Mouse (Mus musculus) stomach, embryonic 16.5 days (tissue): ENCODE measurements around the gene Srgap3. TPM values are rescaled to one million over a fixed set of nuclear protein-coding genes. Genes with fewer than 3 reads are reported as not detected.

Experiments used
- ATAC-seq: fragments of 200-750 bp; cut with Nextera tagmentation; 2 replicates; pipeline ENCODE4 v1.8.0; 2017; ENCODE audit warnings: moderate number of reproducible peaks, moderate TSS enrichment; ENCODE audit not compliant: insufficient read depth, low FRiP score
- H3K27ac ChIP-seq: fragments of 300-500 bp; sonication (generic); 2 replicates; pipeline ENCODE4 v1.5.1; 2014; ENCODE audit warnings: low read length
- H3K27me3 ChIP-seq: fragments of 300-500 bp; sonication (generic); 2 replicates; pipeline ENCODE4 v1.6.1; 2014; ENCODE audit warnings: low read length, control low read depth, mixed read lengths; ENCODE audit not compliant: control insufficient read depth, insufficient read depth
- H3K36me3 ChIP-seq: fragments of 300-500 bp; sonication (generic); 2 replicates; pipeline ENCODE4 v1.6.1; 2014; ENCODE audit warnings: low read length; ENCODE audit not compliant: control insufficient read depth, insufficient read depth
- H3K4me1 ChIP-seq: fragments of 300-500 bp; sonication (generic); 2 replicates; pipeline ENCODE4 v1.6.1; 2014; ENCODE audit warnings: low read length, control low read depth, mixed read lengths; ENCODE audit not compliant: control insufficient read depth, insufficient read depth
- H3K4me2 ChIP-seq: fragments of 300-500 bp; sonication (generic); 2 replicates; pipeline ENCODE4 v1.6.1; 2014; ENCODE audit warnings: low read depth, low read length, mixed read lengths
- H3K4me3 ChIP-seq: fragments of 300-500 bp; sonication (generic); replicated peaks from 2 replicates; pipeline ENCODE4 v1.5.1; 2014; ENCODE audit warnings: mild to moderate bottlenecking, low read length
- H3K9ac ChIP-seq: fragments of 300-500 bp; sonication (generic); 2 replicates; pipeline ENCODE4 v1.6.1; 2014; ENCODE audit warnings: low read length
- H3K9me3 ChIP-seq: fragments of 300-500 bp; sonication (generic); replicated peaks from 2 replicates; pipeline ENCODE4 v1.6.1; 2016; ENCODE audit warnings: low read length, control low read depth; ENCODE audit not compliant: control insufficient read depth
- WGBS: fragments of 180-500 bp; shearing (Covaris S2); extraction: QIAGEN DNeasy Blood & Tissue Kit; methylation state at CpG from one replicate; pipeline ENCODE4 v1.1.7; 2014; 5-methylcytosine and 5-hydroxymethylcytosine counted together
- polyA plus RNA-seq: library from polyadenylated mRNA; unstranded; fragments of >200 nt; fragmentation: Nextera tagmentation; extraction: Ambion mirVana; gene quantifications from 2 replicates; pipeline ENCODE4 v1.2.1, GENCODE M21; 2015

Srgap3 gene
- polyA plus RNA-seq, 1 experiment from 2014 or later, result 6.9 TPM

GRCm38 (mm10) chr6:112741766-112742165 lies 205.3 kb downstream of the Srgap3 start:
- H3K27ac ChIP-seq, result no peak overlapping the region
- H3K27me3 ChIP-seq, result no peaks in the 10 kb centered on the region
- no peaks in the 10 kb centered on the region for H3K36me3 ChIP-seq
- no peak for ATAC-seq
- WGBS, result 82% methylated on average over 5 of the region's 5 CpGs
- H3K9ac ChIP-seq, result no peak overlapping the region
- H3K9me3 ChIP-seq, result no peaks in the 10 kb centered on the region
- H3K4me2 ChIP-seq, result no peak overlapping the region
- H3K4me3 ChIP-seq, result no peak overlapping the region
- H3K4me1 ChIP-seq, result no peaks in the 10 kb centered on the region

GRCm38 (mm10) chr6:112739635-112740034 lies 207.4 kb downstream of the Srgap3 start:
- Histone ChIP-seq H3K4me3 (no peak overlapping the region), H3K9ac (no peak overlapping the region), H3K4me1 (no peaks in the 10 kb centered on the region), H3K4me2 (no peak overlapping the region), H3K9me3 (no peaks in the 10 kb centered on the region), H3K27ac (no peak overlapping the region), H3K36me3 (no peaks in the 10 kb centered on the region), H3K27me3 (no peaks in the 10 kb centered on the region)
- ATAC-seq, result no peak
- 92% methylated on average over 3 of the region's 3 CpGs for WGBS

GRCm38 (mm10) chr6:112738924-112739323 lies 208.1 kb downstream of the Srgap3 start:
- 86% methylated on average over 6 of the region's 6 CpGs for WGBS
- Histone ChIP-seq H3K9me3 (no peaks in the 10 kb centered on the region), H3K27ac (no peak overlapping the region), H3K36me3 (no peaks in the 10 kb centered on the region), H3K27me3 (no peaks in the 10 kb centered on the region), H3K4me3 (no peak overlapping the region), H3K4me1 (no peaks in the 10 kb centered on the region), H3K9ac (no peak overlapping the region), H3K4me2 (no peak overlapping the region)
- ATAC-seq, result no peak

GRCm38 (mm10) chr6:112736471-112736870 lies 210.6 kb downstream of the Srgap3 start:
- no peaks in the 10 kb centered on the region for H3K27me3 ChIP-seq
- 0 out of 2 replicates have a peak, but pooled peaks cover 4% of the 10 kb centered on the region for H3K9me3 ChIP-seq
- H3K4me3 ChIP-seq, result no peak overlapping the region
- no peaks in the 10 kb centered on the region for H3K4me1 ChIP-seq
- no peak overlapping the region for H3K4me2 ChIP-seq
- no peak overlapping the region for H3K27ac ChIP-seq
- H3K36me3 ChIP-seq, result 0 out of 2 replicates have a peak, but pooled peaks cover 4% of the 10 kb centered on the region
- no peak overlapping the region for H3K9ac ChIP-seq
- WGBS, result 81% methylated on average over 3 of the region's 3 CpGs
- no peak for ATAC-seq

- H3K27me3 ChIP-seq, result no peaks in the 10 kb centered on the region
- H3K4me2 ChIP-seq, result no peak overlapping the region
- no peak overlapping the region for H3K27ac ChIP-seq
- no peaks in the 10 kb centered on the region for H3K4me1 ChIP-seq
- H3K9ac ChIP-seq, result no peak overlapping the region
- H3K9me3 ChIP-seq, result 0 out of 2 replicates have a peak, but pooled peaks cover 4% of the 10 kb centered on the region
- no peak overlapping the region for H3K4me3 ChIP-seq
- no peak for ATAC-seq
- H3K36me3 ChIP-seq, result 0 out of 2 replicates have a peak, but pooled peaks cover 4% of the 10 kb centered on the region
- WGBS, result 82% methylated on average over 2 of the region's 2 CpGs
Measured at GRCm38 (mm10) chr6:112735054-112735453, 212.0 kb downstream of the Srgap3 start.

- WGBS, result 60% methylated on average over 5 of the region's 5 CpGs
- Histone ChIP-seq H3K9ac (no peak overlapping the region), H3K4me2 (no peak overlapping the region), H3K4me1 (no peaks in the 10 kb centered on the region), H3K9me3 (0 out of 2 replicates have a peak, but pooled peaks cover 4% of the 10 kb centered on the region), H3K27ac (no peak overlapping the region), H3K27me3 (no peaks in the 10 kb centered on the region), H3K36me3 (0 out of 2 replicates have a peak, but pooled peaks cover 4% of the 10 kb centered on the region), H3K4me3 (no peak overlapping the region)
- no peak for ATAC-seq
Measured at GRCm38 (mm10) chr6:112733942-112734341, 213.1 kb downstream of the Srgap3 start.

- H3K27me3 ChIP-seq, result no peaks in the 10 kb centered on the region
- 0 out of 2 replicates have a peak, but pooled peaks cover 4% of the 10 kb centered on the region for H3K36me3 ChIP-seq
- 0 out of 2 replicates have a peak, but pooled peaks cover 4% of the 10 kb centered on the region for H3K9me3 ChIP-seq
- ATAC-seq, result no peak
- 0 out of 2 replicates have a peak, but pooled peaks cover 5% of the 10 kb centered on the region for H3K4me1 ChIP-seq
- H3K27ac ChIP-seq, result no peak overlapping the region
- H3K4me2 ChIP-seq, result no peak overlapping the region
- WGBS, result 98% methylated on average over 3 of the region's 3 CpGs
- H3K9ac ChIP-seq, result no peak overlapping the region
- no peak overlapping the region for H3K4me3 ChIP-seq
Measured at GRCm38 (mm10) chr6:112732434-112732833, 214.6 kb downstream of the Srgap3 start.

- Histone ChIP-seq H3K4me3 (no peak overlapping the region), H3K27ac (no peak overlapping the region), H3K36me3 (peaks cover 11% of the 10 kb centered on the region; the same call in 1 of the 2 replicates), H3K4me2 (no peak overlapping the region), H3K27me3 (no peaks in the 10 kb centered on the region), H3K9me3 (0 out of 2 replicates have a peak, but pooled peaks cover 4% of the 10 kb centered on the region), H3K9ac (no peak overlapping the region), H3K4me1 (0 out of 2 replicates have a peak, but pooled peaks cover 5% of the 10 kb centered on the region)
- ATAC-seq, result no peak
- WGBS, result 93% methylated on average over 10 of the region's 10 CpGs
Measured at GRCm38 (mm10) chr6:112731386-112731785, 215.7 kb downstream of the Srgap3 start.

GRCm38 (mm10) chr6:112728760-112729422 lies 218.2 kb downstream of the Srgap3 start:
- Histone ChIP-seq H3K36me3 (peaks cover 11% of the 10 kb centered on the region; the same call in 1 of the 2 replicates), H3K27ac (peak overlapping the region; percentile 59), H3K9me3 (0 out of 2 replicates have a peak, but pooled peaks cover 4% of the 10 kb centered on the region), H3K4me1 (0 out of 2 replicates have a peak, but pooled peaks cover 5% of the 10 kb centered on the region), H3K4me3 (peak overlapping the region; percentile 35), H3K9ac (peak overlapping the region; percentile 41), H3K4me2 (peak overlapping the region; percentile 42), H3K27me3 (no peaks in the 10 kb centered on the region)
- WGBS, result 5% methylated on average over 17 of the region's 17 CpGs
- peak; percentile 92 for ATAC-seq
